Mouse (Mus musculus): Measurements from ENCODE around the gene Htr2b. TPM values are rescaled to one million over a fixed set of nuclear protein-coding genes. Genes with fewer than 3 reads are reported as not detected.

Gene Htr2b
- total RNA-seq, 2 experiments from 2014 or later, result not detected

DNA sequence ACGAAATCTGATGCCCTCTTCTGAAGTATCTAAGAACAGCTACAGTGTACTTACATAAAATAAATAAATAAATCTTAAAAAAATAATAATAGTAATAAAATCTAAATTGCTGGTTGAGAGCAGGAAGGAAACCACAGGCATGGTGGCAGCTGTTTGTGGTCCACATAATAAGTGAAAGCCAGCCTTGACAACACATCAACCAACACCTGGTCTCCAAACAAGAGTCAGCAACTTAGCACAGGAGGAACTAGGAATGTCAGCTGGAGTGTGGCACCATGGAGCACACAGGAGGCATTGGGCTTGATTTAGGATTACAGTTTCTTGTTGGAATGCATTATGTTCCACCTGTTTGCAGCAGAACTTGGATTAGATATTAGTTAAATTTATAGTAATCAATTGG lies 6.7 kb downstream of the Htr2b start:
- DNase-seq (ENCODE audit: low spot score in 2 of 2), result no peak

- DNase-seq (ENCODE audit: low spot score in 2 of 2), result no peak
These were observed 17.4 kb downstream of the Htr2b start for GRCm38 (mm10) chr1:86094413-86094812.

DNA sequence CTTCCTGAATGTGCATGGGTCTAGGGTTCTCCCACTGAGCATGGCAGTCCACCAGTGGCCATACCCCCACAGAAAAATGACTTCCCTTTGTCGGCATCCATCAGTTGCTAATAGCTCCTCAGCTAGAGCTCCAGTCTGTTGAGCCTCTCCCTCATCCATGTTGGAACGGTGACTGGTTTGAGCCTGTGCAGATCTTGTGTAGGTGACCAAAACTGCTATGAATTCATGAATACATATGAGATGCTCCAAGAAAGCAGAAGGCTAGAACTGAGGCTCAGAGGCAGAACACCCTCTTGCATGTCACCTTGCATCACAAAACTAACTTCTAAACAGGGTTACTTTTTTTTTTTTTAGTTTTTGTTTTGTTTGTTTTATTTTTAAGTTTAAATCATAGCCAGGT lies 35.2 kb downstream of the Htr2b start:
- DNase-seq (ENCODE audit: low spot score in 2 of 2), result no peak

GRCm38 (mm10) chr1:86064271-86064991 lies 47.3 kb downstream of the Htr2b start, which contains the start of gene Psmd1:
Gene Psmd1 (plus strand): TSS chr1:86064387.
- peak; percentile 80 to 95 for DNase-seq (ENCODE audit: low spot score in 2 of 2)

DNA sequence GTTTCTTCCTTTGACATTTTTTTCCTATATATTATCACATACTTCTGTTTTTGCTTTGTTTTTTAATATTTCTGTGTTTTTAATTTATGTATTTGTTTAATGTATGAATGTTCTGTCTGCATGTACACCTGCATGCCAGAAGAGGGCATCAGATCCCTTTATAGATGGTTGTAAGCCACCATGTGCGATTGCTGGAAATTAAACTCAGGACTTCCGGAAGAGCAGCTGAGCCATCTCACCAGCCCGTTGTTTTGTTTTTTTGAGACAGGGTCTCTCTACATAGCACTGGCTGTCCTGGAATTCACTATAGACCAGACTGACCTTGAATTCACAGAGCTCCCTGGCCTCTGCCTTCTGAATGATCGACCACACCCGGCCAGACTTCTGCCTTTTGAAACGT lies 49.2 kb downstream of the Htr2b start:
- no peak for DNase-seq (ENCODE audit: low spot score in 2 of 2)

- peak; percentile 92 to 98 for DNase-seq (ENCODE audit: low spot score in 2 of 2)
These were observed 52.7 kb downstream of the Htr2b start for GRCm38 (mm10) chr1:86058856-86059769.

- no peak for DNase-seq (ENCODE audit: low spot score in 2 of 2)
These were observed 55.5 kb downstream of the Htr2b start for GRCm38 (mm10) chr1:86056284-86056683.

GRCm38 (mm10) chr1:86054943-86055342 lies 56.8 kb downstream of the Htr2b start:
- no peak for DNase-seq (ENCODE audit: low spot score in 2 of 2)

GRCm38 (mm10) chr1:86053198-86053921 lies 58.4 kb downstream of the Htr2b start:
- DNase-seq (ENCODE audit: low spot score in 2 of 2), result peak; percentile 43 to 77

Other genes starting within 250 kb of the Htr2b start
- gene Itm2c, start 217.7 kb downstream of the Htr2b start, total RNA-seq (2021), result 100 to 1,000 TPM; 867 to 891 TPM
- 1 to 10 TPM; 3.3 to 4.1 TPM for gene 4933407L21Rik, start 183.5 kb downstream of the Htr2b start, total RNA-seq (2021)
- gene Gpr55, start 151.0 kb downstream of the Htr2b start, total RNA-seq (2021), result under 1 TPM in 1 of 2 experiments, not detected in 1; 0.08 TPM
- under 1 TPM; 0.30 to 0.91 TPM for gene Spata3, start 95.2 kb downstream of the Htr2b start, total RNA-seq (2021)
- 10 to 100 TPM; 12.2 to 12.3 TPM for gene 2810459M11Rik, start 66.1 kb downstream of the Htr2b start, total RNA-seq (2021)
- 100 to 1,000 TPM; 108 to 110 TPM for gene Psmd1, start 47.6 kb downstream of the Htr2b start, total RNA-seq (2021)
- gene Gm21972, start 21.7 kb upstream of the Htr2b start, total RNA-seq (2021), result 1 to 10 TPM; 5.2 to 6.1 TPM
- 10 to 100 TPM; 34.5 to 35.6 TPM for gene Armc9, start 42.8 kb upstream of the Htr2b start, total RNA-seq (2021)
- under 1 TPM; 0.76 to 0.89 TPM for gene B3gnt7, start 190.9 kb upstream of the Htr2b start, total RNA-seq (2021)
- 100 to 1,000 TPM; 139 to 140 TPM for gene Ncl, start 247.4 kb upstream of the Htr2b start, total RNA-seq (2021)